Mouse (Mus musculus): ENCODE results near the gene Gpatch11. TPM values are rescaled to one million over a fixed set of nuclear protein-coding genes. Genes with fewer than 3 reads are reported as not detected.
A peak's percentile ranks its signal among the peaks of the same experiment; 100 is the strongest.

Gpatch11 gene
- polyA plus RNA-seq, 1 experiment from 2014 or later, result 49.5 TPM

DNA sequence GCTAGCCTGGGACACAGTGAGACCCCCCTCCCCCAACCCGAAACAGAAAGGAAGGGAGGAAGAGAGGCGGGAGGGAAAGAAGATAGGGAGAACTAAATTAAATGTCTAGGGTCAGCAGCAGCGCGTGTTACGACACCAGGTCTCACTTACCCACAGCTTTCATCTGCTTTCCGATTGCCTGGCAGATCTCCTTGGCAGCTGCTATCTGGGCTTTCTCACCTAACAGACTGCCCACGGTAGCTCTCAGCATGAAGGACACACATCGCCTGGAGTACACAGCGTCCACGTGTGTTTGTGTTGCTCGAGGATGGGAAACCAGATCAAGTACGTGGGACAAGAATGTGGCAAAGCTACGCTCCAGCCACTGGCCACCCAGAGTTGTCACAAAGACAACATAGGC is 11.0 kb upstream of the Gpatch11 start:
- no peaks in the 10 kb centered on the region for H3K4me1 ChIP-seq (replicated peaks; ENCODE audit: control insufficient read depth, insufficient read depth, low read length)
- ATAC-seq, result no peak
- no peak overlapping the region for H3K4me3 ChIP-seq (replicated peaks; ENCODE audit: low read length)
- no peaks in the 10 kb centered on the region for H3K27me3 ChIP-seq (replicated peaks; ENCODE audit: control insufficient read depth, insufficient read depth, low read length)
- H3K27ac ChIP-seq (ENCODE audit: low read length), result no peak overlapping the region
- no peak overlapping the region for H3K9ac ChIP-seq (replicated peaks; ENCODE audit: low read depth, low read length)
- H3K36me3 ChIP-seq (ENCODE audit: control insufficient read depth, insufficient read depth), result peaks cover 19% of the 10 kb centered on the region
- H3K4me2 ChIP-seq (ENCODE audit: low read length), result no peak overlapping the region
- WGBS, result 88% methylated on average over 13 of the region's 13 CpGs
- H3K9me3 ChIP-seq (ENCODE audit: control insufficient read depth, low read length), result no peaks in the 10 kb centered on the region

DNA sequence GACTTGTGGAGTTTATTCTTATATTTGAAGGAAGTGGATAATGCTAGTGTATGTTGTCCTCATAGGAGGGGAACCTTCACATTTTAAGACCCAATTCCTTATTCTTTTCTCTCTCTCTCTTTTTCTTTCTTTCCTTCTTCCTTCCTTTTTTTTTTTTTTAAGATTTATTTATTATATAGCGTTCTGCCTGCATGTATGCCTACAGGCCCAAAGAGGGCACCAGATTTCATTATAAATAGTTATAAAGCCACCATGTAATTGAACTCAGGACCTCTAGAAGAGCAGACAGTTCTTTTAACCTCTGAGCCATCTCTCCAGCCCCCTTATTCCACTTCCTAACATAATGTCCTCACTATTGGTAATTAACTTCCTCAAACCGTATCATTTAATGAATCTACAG is 689 bp downstream of the Gpatch11 start:
- Histone ChIP-seq H3K9me3 (ENCODE audit: control insufficient read depth, low read length) (no peaks in the 10 kb centered on the region), H3K4me1 (replicated peaks; ENCODE audit: control insufficient read depth, insufficient read depth, low read length) (peaks cover 17% of the 10 kb centered on the region), H3K27me3 (replicated peaks; ENCODE audit: control insufficient read depth, insufficient read depth, low read length) (no peaks in the 10 kb centered on the region), H3K36me3 (ENCODE audit: control insufficient read depth, insufficient read depth) (peaks cover 16% of the 10 kb centered on the region), H3K4me3 (replicated peaks; ENCODE audit: low read length) (peak overlapping the region; percentile 90), H3K27ac (ENCODE audit: low read length) (peak overlapping the region; percentile 84), H3K4me2 (ENCODE audit: low read length) (peak overlapping the region; percentile 99), H3K9ac (replicated peaks; ENCODE audit: low read depth, low read length) (peak overlapping the region; percentile 69)
- no peak for ATAC-seq
- WGBS, result 24% methylated on average over 2 of the region's 2 CpGs

DNA sequence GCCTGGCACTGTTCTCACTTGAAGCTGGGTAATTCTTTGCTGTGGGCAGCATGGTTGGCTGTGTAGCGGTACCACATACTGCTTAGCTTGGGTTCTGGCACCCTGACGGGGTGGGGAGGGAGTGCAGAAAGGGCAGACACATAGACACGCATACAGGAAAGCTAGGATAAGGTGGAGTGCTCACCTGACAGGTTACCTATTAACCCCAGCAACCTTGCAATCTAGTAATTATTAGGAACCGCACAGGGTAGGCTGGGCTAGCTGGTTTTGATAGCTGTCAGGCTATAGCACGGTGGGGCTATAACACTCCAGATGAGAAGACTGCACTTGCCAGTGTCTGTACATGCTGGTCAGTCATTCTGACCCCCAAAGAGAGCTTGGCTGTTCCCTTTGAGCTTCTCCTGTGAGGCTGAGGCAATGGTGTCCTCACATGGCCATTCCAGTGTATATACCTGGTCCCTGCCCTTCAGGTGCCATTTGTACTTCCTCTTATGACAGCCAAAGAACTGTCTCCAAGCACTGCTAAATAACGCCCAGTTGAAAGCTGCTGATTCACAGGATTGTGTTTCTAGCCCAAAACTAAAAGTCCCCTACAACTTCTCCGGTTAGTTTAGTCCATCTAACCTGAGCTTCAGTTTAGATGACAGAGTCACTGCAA is 7.0 kb downstream of the Gpatch11 start:
- Histone ChIP-seq H3K27me3 (replicated peaks; ENCODE audit: control insufficient read depth, insufficient read depth, low read length) (no peaks in the 10 kb centered on the region), H3K9me3 (ENCODE audit: control insufficient read depth, low read length) (no peaks in the 10 kb centered on the region), H3K36me3 (ENCODE audit: control insufficient read depth, insufficient read depth) (peaks cover 62% of the 10 kb centered on the region), H3K27ac (ENCODE audit: low read length) (no peak overlapping the region), H3K4me2 (ENCODE audit: low read length) (no peak overlapping the region), H3K4me1 (replicated peaks; ENCODE audit: control insufficient read depth, insufficient read depth, low read length) (no peaks in the 10 kb centered on the region), H3K4me3 (replicated peaks; ENCODE audit: low read length) (no peak overlapping the region), H3K9ac (replicated peaks; ENCODE audit: low read depth, low read length) (no peak overlapping the region)
- WGBS, result 95% methylated on average over 7 of the region's 7 CpGs
- ATAC-seq, result no peak

DNA sequence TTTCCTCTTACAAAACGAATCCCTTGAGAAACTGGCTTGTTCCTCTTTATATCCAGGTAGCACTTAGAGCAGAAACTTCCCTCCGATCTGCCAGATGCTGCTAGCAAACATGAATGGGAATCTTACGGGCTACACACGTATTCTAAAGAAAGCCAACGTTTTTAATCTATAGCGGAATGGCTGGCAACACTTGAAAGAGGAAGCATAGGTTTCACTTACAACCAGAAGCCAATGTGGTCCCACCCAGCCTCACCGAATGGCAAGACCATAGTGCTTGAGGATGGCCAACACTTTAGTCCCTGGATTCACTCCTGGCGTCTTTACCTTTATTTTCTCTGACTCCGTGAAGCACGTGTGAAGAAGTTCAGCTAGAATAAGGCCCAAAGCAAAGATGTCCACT is 20.9 kb downstream of the Gpatch11 start:
- Histone ChIP-seq H3K4me1 (replicated peaks; ENCODE audit: control insufficient read depth, insufficient read depth, low read length) (no peaks in the 10 kb centered on the region), H3K4me3 (replicated peaks; ENCODE audit: low read length) (no peak overlapping the region), H3K4me2 (ENCODE audit: low read length) (no peak overlapping the region), H3K9me3 (ENCODE audit: control insufficient read depth, low read length) (no peaks in the 10 kb centered on the region), H3K27ac (ENCODE audit: low read length) (no peak overlapping the region), H3K36me3 (ENCODE audit: control insufficient read depth, insufficient read depth) (no peaks in the 10 kb centered on the region), H3K9ac (replicated peaks; ENCODE audit: low read depth, low read length) (no peak overlapping the region), H3K27me3 (replicated peaks; ENCODE audit: control insufficient read depth, insufficient read depth, low read length) (no peaks in the 10 kb centered on the region)
- WGBS, result 91% methylated on average over 10 of the region's 10 CpGs
- ATAC-seq, result no peak

DNA sequence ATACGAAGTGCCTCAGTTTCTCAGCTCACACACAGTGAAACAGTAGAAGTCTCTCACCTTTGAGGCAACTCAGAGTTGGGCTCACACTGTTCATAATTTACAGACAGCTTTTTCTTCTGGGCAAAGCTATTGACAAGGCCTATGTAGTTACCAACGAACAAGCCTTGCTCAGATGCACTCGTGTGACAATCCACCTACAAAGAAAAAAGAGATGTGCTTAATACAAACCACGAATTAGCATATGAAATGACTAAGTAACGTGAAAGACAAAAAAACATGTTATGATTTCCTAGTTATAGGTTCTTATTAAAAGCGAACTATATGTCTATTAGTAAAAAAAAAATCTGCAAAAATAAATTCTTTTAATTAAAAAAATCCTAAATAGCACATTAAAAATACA is 38.5 kb downstream of the Gpatch11 start:
- ATAC-seq, result no peak
- Histone ChIP-seq H3K36me3 (ENCODE audit: control insufficient read depth, insufficient read depth) (no peaks in the 10 kb centered on the region), H3K27ac (ENCODE audit: low read length) (no peak overlapping the region), H3K9ac (replicated peaks; ENCODE audit: low read depth, low read length) (no peak overlapping the region), H3K4me2 (ENCODE audit: low read length) (no peak overlapping the region), H3K4me1 (replicated peaks; ENCODE audit: control insufficient read depth, insufficient read depth, low read length) (no peaks in the 10 kb centered on the region), H3K4me3 (replicated peaks; ENCODE audit: low read length) (no peak overlapping the region), H3K9me3 (ENCODE audit: control insufficient read depth, low read length) (no peaks in the 10 kb centered on the region), H3K27me3 (replicated peaks; ENCODE audit: control insufficient read depth, insufficient read depth, low read length) (no peaks in the 10 kb centered on the region)
- WGBS, result 86% methylated on average over 6 of the region's 6 CpGs

DNA sequence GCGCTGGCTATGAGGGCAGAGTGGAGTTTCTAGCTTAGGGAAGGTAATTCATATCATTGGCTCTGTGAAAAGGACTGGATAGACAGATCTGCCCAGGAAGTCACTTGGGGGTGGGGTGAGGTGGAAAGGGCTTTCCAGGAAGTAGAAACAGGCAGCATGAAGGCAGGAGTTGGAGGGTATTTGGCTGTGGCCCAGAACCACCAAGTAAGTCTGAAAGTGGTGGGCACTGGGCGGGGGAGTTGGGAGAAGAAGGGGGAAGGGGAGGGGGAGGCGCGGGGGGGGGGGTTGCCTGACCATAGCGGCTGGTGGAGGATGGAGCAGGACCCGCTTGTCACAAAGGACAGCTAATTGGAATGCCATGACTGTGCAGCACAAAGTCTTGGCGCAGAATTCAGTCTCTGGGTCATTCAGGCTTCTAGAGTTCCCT is 46.5 kb downstream of the Gpatch11 start:
- peak overlapping the region; percentile 63 for H3K4me2 ChIP-seq (ENCODE audit: low read length)
- no peaks in the 10 kb centered on the region for H3K27me3 ChIP-seq (replicated peaks; ENCODE audit: control insufficient read depth, insufficient read depth, low read length)
- no peak overlapping the region for H3K27ac ChIP-seq (ENCODE audit: low read length)

DNA sequence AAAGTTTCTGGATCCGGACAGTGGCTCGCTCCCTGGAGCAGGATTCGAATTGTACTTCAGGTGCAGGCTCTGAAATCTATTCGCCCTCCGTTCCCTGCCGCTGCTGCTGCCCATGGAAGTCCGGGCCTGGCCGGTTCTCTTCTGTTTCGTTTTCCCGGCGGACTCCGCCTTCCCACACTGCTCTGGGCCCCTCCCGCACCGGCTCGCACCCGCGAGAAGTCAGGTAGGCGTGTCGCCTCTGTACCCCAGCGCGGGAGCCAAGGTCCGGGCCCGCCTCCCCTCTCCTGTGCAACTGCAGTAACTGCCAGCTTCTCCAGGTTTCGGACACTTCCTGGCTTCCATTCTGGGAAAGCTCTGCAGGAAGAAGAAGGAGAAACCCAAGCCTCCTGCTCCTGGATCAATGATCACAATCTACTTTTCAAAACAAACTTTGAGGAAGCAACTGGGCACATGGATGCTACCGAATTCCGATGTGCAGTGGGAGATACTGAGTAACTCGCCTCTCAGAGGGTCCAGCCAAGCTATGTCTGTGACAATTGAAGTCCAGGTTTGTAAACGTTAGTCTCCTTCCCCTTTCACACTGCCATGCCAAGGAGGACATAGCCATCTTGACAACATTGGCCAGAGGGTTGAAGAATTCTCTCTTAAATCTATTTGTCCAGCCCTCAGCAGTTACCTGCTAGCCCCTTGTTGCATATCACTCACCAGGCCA is 47.2 kb downstream of the Gpatch11 start, which contains the start of gene Eif2ak2:
Eif2ak2 (minus strand) TSS at position 173 of the 712 bp plus-strand sequence.
- Histone ChIP-seq H3K27me3 (replicated peaks; ENCODE audit: control insufficient read depth, insufficient read depth, low read length) (no peaks in the 10 kb centered on the region), H3K9me3 (ENCODE audit: control insufficient read depth, low read length) (no peaks in the 10 kb centered on the region), H3K36me3 (ENCODE audit: control insufficient read depth, insufficient read depth) (no peaks in the 10 kb centered on the region), H3K4me3 (replicated peaks; ENCODE audit: low read length) (peak within 1 kb of the TSS; percentile 34), H3K4me1 (replicated peaks; ENCODE audit: control insufficient read depth, insufficient read depth, low read length) (peaks cover 7% of the 10 kb centered on the region; the same call in 1 of the 2 replicates), H3K4me2 (ENCODE audit: low read length) (peak within 1 kb of the TSS; percentile 63), H3K9ac (replicated peaks; ENCODE audit: low read depth, low read length) (peak within 1 kb of the TSS; percentile 47), H3K27ac (ENCODE audit: low read length) (no peak within 1 kb of the TSS)
- WGBS, result under 1% methylated on average over 28 of the region's 28 CpGs
- peak; percentile 93 for ATAC-seq

More for the DNA sequence above, 46.5 kb downstream of the Gpatch11 start:
- H3K4me1 ChIP-seq (replicated peaks; ENCODE audit: control insufficient read depth, insufficient read depth, low read length), result peaks cover 7% of the 10 kb centered on the region; the same call in 1 of the 2 replicates
- peak overlapping the region; percentile 34 for H3K4me3 ChIP-seq (replicated peaks; ENCODE audit: low read length)
- H3K36me3 ChIP-seq (ENCODE audit: control insufficient read depth, insufficient read depth), result no peaks in the 10 kb centered on the region
- no peaks in the 10 kb centered on the region for H3K9me3 ChIP-seq (ENCODE audit: control insufficient read depth, low read length)
- peak overlapping the region; percentile 47; the same call in 1 of the 2 replicates for H3K9ac ChIP-seq (replicated peaks; ENCODE audit: low read depth, low read length)
- 13% methylated on average over 4 of the region's 7 CpGs for WGBS
- peak; percentile 72 for ATAC-seq

DNA sequence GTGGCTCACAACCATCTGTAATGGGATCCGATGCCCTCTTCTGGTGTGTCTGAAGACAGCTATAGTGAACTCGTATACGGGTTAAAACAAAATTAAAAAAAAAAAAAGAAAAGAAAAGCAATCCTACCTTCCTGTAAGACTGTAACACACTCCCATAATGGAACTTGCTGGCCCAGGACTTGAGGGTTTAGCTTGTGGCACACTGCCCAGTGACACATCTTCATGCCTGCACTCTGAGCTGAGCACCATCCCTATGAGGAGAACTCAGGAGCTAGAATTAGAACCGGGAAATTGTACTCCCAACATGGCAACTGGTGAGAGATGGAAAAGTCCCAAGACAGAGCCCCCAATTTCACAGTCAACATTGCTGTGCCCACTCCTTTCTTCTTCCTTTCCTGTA is 47.9 kb downstream of the Gpatch11 start:
- no peak for ATAC-seq
- H3K4me2 ChIP-seq (ENCODE audit: low read length), result no peak overlapping the region
- WGBS, result 94% methylated on average over 4 of the region's 4 CpGs
- no peaks in the 10 kb centered on the region for H3K36me3 ChIP-seq (ENCODE audit: control insufficient read depth, insufficient read depth)
- H3K9ac ChIP-seq (replicated peaks; ENCODE audit: low read depth, low read length), result no peak overlapping the region
- no peaks in the 10 kb centered on the region for H3K9me3 ChIP-seq (ENCODE audit: control insufficient read depth, low read length)
- H3K27ac ChIP-seq (ENCODE audit: low read length), result no peak overlapping the region
- no peak overlapping the region for H3K4me3 ChIP-seq (replicated peaks; ENCODE audit: low read length)
- H3K4me1 ChIP-seq (replicated peaks; ENCODE audit: control insufficient read depth, insufficient read depth, low read length), result peaks cover 7% of the 10 kb centered on the region; the same call in 1 of the 2 replicates
- no peaks in the 10 kb centered on the region for H3K27me3 ChIP-seq (replicated peaks; ENCODE audit: control insufficient read depth, insufficient read depth, low read length)

DNA sequence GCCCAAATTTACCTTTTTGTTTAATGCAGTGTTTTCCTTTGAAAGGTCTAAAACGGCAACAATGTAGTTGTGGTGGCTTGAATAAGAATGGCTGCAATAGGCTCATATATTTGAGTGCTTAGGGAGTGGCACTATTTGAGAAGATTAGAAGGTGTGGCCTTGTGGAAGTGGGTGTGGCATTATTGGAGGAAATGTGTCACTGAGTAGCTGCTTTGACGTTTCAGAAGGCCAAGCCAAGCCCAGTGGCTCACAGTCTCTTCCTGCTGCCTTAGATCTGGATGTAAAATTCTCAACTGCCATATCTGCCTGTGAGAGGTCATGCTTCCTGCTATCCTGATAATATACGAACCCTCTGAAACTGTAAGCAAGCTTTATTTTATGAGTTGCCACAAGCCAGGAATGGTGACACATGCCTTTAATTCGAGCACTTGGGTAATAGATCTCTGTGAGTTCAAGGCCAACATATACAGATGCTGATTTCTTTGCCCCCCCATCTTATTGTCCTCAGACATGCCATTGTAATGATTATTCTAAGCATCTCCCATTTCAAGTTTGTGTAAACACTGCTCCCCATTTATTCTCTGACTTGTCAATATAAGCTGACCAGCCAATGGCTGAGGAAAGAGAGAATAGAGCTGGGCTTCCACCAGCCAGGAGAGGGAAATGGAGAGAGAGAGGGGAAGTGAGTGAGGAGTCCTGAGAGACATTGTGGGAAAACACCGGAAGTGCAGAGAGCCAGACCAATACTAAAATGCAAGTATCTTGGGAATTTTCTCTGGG is 50.1 kb downstream of the Gpatch11 start:
- no peak for ATAC-seq
- H3K9me3 ChIP-seq (ENCODE audit: control insufficient read depth, low read length), result no peaks in the 10 kb centered on the region
- no peaks in the 10 kb centered on the region for H3K27me3 ChIP-seq (replicated peaks; ENCODE audit: control insufficient read depth, insufficient read depth, low read length)
- H3K27ac ChIP-seq (ENCODE audit: low read length), result no peak overlapping the region
- H3K4me2 ChIP-seq (ENCODE audit: low read length), result no peak overlapping the region
- 87% methylated on average over 5 of the region's 5 CpGs for WGBS
- no peak overlapping the region for H3K4me3 ChIP-seq (replicated peaks; ENCODE audit: low read length)
- no peak overlapping the region for H3K9ac ChIP-seq (replicated peaks; ENCODE audit: low read depth, low read length)
- H3K4me1 ChIP-seq (replicated peaks; ENCODE audit: control insufficient read depth, insufficient read depth, low read length), result peaks cover 7% of the 10 kb centered on the region; the same call in 1 of the 2 replicates
- H3K36me3 ChIP-seq (ENCODE audit: control insufficient read depth, insufficient read depth), result no peaks in the 10 kb centered on the region

All from forebrain, embryonic 16.5 days (tissue).